Mouse (Mus musculus) Patski (cell line): ENCODE data around the gene Hist1h4j. TPM values are rescaled to one million over a fixed set of nuclear protein-coding genes. Genes with fewer than 3 reads are reported as not detected.

Experiments used
- ATAC-seq: fragments of 100-300 bp; one replicate; pipeline ENCODE4 v1.8.0; 2021
- CTCF ChIA-PET: fragments of 350-600 bp; sonication (Branson Sonifier 250); formaldehyde crosslinking; loops from one replicate; lab custom pipeline; 2022; ENCODE audit warnings: inconsistent platforms; lab: Charles Lee
- POLR2A ChIA-PET: fragments of 350-600 bp; sonication (Branson Sonifier 250); formaldehyde crosslinking; loops from one replicate; lab custom pipeline; 2022; ENCODE audit warnings: antibody characterized with exemption, inconsistent platforms; lab: Charles Lee
- DNase-seq: peaks from one replicate; pipeline ENCODE4 v3.0.0-alpha.2; 2011; ENCODE audit warnings: low read depth, low spot score
- H3K27me3 ChIP-seq: fragments of 371-371 bp; one replicate; pipeline ENCODE4 v1.5.1; 2021
- CTCF ChIP-seq: fragments of 100-300 bp; IDR thresholded peaks from one replicate; pipeline ENCODE4 v1.5.1; 2021
- in situ Hi-C: fragments of 300-500 bp; cut with MboI; formaldehyde crosslinking; loops from 3 replicates; pipeline ENCODE4 v1.11.1; 2018; ENCODE audit warnings: low pct_unique_long_range_greater_than_20kb, mixed read lengths
- polyA plus RNA-seq: library from polyadenylated mRNA; unstranded; gene quantifications from one replicate; pipeline ENCODE4 v1.2.3, GENCODE M21; 2021

Gene Hist1h4j
- polyA plus RNA-seq, 1 experiment from 2014 or later = 1.2 TPM

- ATAC-seq (peak; percentile 46), DNase-seq (peak; percentile 82)
- no peaks in the 10 kb centered on the region for H3K27me3 ChIP-seq
- ChIA-PET CTCF (no interaction called here), POLR2A (no interaction called here)
- in situ Hi-C loops = loop anchor here (25.0 kb wide), 1 partner anchor 1979 kb away; the partner anchor contains the start of genes Hist1h1a, Hist1h2ab, Hist1h3a and Hist1h3b
- TF ChIP-seq CTCF = no peak
Measured at GRCm38 (mm10) chr13:21783255-21783617, 48.4 kb downstream of the Hist1h4j start, which contains the start of gene Hist1h3i. TSS of gene Hist1h3i (minus strand) at chr13:21783370.

GRCm38 (mm10) chr13:21783734-21784161 lies 48.9 kb downstream of the Hist1h4j start:
- POLR2A ChIA-PET = interaction anchor here (0.9 kb wide), 1 partner anchor 30 kb away, joined by 4 read pairs; the partner anchor contains the start of genes Hist1h2ak and Hist1h2bn
- CTCF ChIA-PET = no interaction called here
- ATAC-seq (no peak), DNase-seq (no peak)
- no peak for TF ChIP-seq CTCF
- in situ Hi-C loops = loop anchor here (25.0 kb wide), 1 partner anchor 1979 kb away; the partner anchor contains the start of genes Hist1h1a, Hist1h2ab, Hist1h3a and Hist1h3b
- no peaks in the 10 kb centered on the region for H3K27me3 ChIP-seq

GRCm38 (mm10) chr13:21784311-21784710 lies 49.4 kb downstream of the Hist1h4j start:
- CTCF ChIA-PET = no interaction called here
- DNase-seq (no peak), ATAC-seq (no peak)
- no peaks in the 10 kb centered on the region for H3K27me3 ChIP-seq
- in situ Hi-C loops = loop anchor here (25.0 kb wide), 1 partner anchor 1978 kb away; the partner anchor contains the start of genes Hist1h1a, Hist1h2ab, Hist1h3a and Hist1h3b
- TF ChIP-seq CTCF = no peak
- POLR2A ChIA-PET = interaction anchor here (0.9 kb wide), 1 partner anchor 31 kb away, joined by 4 read pairs; the partner anchor contains the start of genes Hist1h2ak and Hist1h2bn

Other genes starting within 250 kb of the Hist1h4j start
- 34.4 TPM for gene AK157302, start 239.8 kb upstream of the Hist1h4j start, polyA plus RNA-seq
- gene Gm11273, start 233.6 kb upstream of the Hist1h4j start, polyA plus RNA-seq = 416 TPM
- 12.5 TPM for gene Zkscan8, start 203.9 kb upstream of the Hist1h4j start, polyA plus RNA-seq
- 0.01 TPM for gene Olfr1366, start 192.3 kb upstream of the Hist1h4j start, polyA plus RNA-seq
- 0.09 TPM for gene Olfr1535, start 175.2 kb upstream of the Hist1h4j start, polyA plus RNA-seq
- not detected for gene Olfr1364, start 153.3 kb upstream of the Hist1h4j start, polyA plus RNA-seq
- not detected for gene Olfr1362, start 121.0 kb upstream of the Hist1h4j start, polyA plus RNA-seq
- not detected for gene Olfr11, start 92.5 kb upstream of the Hist1h4j start, polyA plus RNA-seq
- not detected for gene Olfr1361, start 71.7 kb upstream of the Hist1h4j start, polyA plus RNA-seq
- not detected for gene Olfr1360, start 57.7 kb upstream of the Hist1h4j start, polyA plus RNA-seq
- gene Olfr1359, start 37.0 kb upstream of the Hist1h4j start, polyA plus RNA-seq = not detected
- gene Hist1h2bl, start 18.9 kb upstream of the Hist1h4j start, polyA plus RNA-seq = 1.1 TPM
- not detected for gene Hist1h2ai, start 18.6 kb upstream of the Hist1h4j start, polyA plus RNA-seq
- gene Hist1h3h, start 17.4 kb upstream of the Hist1h4j start, polyA plus RNA-seq = 4.9 TPM
- gene Hist1h2bm, start 13.0 kb upstream of the Hist1h4j start, polyA plus RNA-seq = not detected
- gene Hist1h4k, start 15.4 kb downstream of the Hist1h4j start, polyA plus RNA-seq = 6.5 TPM
- gene Hist1h2ak, start 18.8 kb downstream of the Hist1h4j start, polyA plus RNA-seq = not detected
- 4.9 TPM for gene Hist1h2bn, start 19.1 kb downstream of the Hist1h4j start, polyA plus RNA-seq
- gene Hist1h1b, start 45.6 kb downstream of the Hist1h4j start, polyA plus RNA-seq = 1.4 TPM
- gene Hist1h3i, start 48.3 kb downstream of the Hist1h4j start, polyA plus RNA-seq = 1.6 TPM
- gene Hist1h2an, start 52.2 kb downstream of the Hist1h4j start, polyA plus RNA-seq = 4.5 TPM
- gene Hist1h2bp, start 52.4 kb downstream of the Hist1h4j start, polyA plus RNA-seq = 0.45 TPM
- gene Hist1h2bq, start 75.1 kb downstream of the Hist1h4j start, polyA plus RNA-seq = 35.6 TPM
- not detected for gene Hist1h2ao, start 75.4 kb downstream of the Hist1h4j start, polyA plus RNA-seq
- gene Hist1h4m, start 76.7 kb downstream of the Hist1h4j start, polyA plus RNA-seq = 1.0 TPM
- gene Hist1h4n, start 97.1 kb downstream of the Hist1h4j start, polyA plus RNA-seq = not detected
- 0.60 TPM for gene Hist1h2ap, start 98.4 kb downstream of the Hist1h4j start, polyA plus RNA-seq
- gene Hist1h2br, start 98.7 kb downstream of the Hist1h4j start, polyA plus RNA-seq = 36.6 TPM
- 7.7 TPM for gene Zfp184, start 210.0 kb downstream of the Hist1h4j start, polyA plus RNA-seq
- not detected for gene Pom121l2, start 246.1 kb downstream of the Hist1h4j start, polyA plus RNA-seq